Mouse (Mus musculus): ENCODE data around the gene Xrcc6.

- TF ChIP-seq POLR2A (IDR thresholded peaks at IDR 0.05; ENCODE audit: low read depth, low read length) = no peak
- TF ChIP-seq CTCF (IDR thresholded peaks at IDR 0.05; ENCODE audit: extremely low read depth, insufficient read length, insufficient replicate concordance, low read depth, low read length) = no peak
These were observed 56.6 kb downstream of the Xrcc6 start for GRCm38 (mm10) chr15:82044166-82044784.

Data from small intestine, adult 2 months (tissue).